Mouse (Mus musculus): ENCODE data around the gene Arl14. TPM values are rescaled to one million over a fixed set of nuclear protein-coding genes. Genes with fewer than 3 reads are reported as not detected.
"Not testable (repeated sequence)": the region's sequence is repeated elsewhere in the genome, so short reads cannot be mapped to it uniquely, and the experiment has no call there.

Arl14 gene
- total and polyA plus RNA-seq, 2 experiments from 2014 or later = not detected

DNA sequence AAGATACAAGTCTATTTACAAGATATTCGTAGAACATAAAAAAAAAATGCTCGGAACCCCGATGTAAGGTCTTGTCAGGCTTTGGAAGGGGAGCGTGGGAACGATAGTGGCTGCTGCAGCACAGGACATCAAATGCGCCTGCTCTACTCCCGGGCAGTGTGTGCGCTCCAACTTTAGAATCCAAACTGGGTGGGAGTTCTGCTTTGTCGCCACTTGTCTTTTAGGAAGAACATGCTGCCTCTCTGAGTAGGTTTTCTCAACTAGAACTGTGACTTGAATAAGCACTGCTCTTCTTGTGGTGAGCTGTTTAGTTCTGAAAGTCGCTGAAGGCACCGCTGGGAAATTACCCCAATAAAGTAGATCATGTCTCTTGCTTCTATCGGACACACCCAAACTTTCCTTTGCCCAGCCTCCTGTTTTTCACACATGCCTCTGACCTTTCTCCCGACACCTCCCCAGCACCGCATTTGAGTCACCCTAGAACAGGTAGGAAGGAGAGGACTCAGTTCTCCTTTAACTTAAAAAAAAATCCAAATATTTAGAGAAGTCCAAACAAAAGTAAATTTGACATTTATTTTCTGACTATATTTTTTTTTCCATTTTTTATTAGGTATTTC lies 9.4 kb downstream of the Arl14 start:
- ATAC-seq (no peak), DNase-seq (no peak)
- Histone ChIP-seq H3K36me3 (ENCODE audit: insufficient read depth) (no peaks in the 10 kb centered on the region), H3K9ac (no peak overlapping the region), H3K4me3 (ENCODE audit: low read depth, low read length) (no peak overlapping the region), H3K4me1 (ENCODE audit: insufficient read depth) (no peaks in the 10 kb centered on the region), H3K9me3 (ENCODE audit: low read length) (no peaks in the 10 kb centered on the region), H3K4me2 (ENCODE audit: low read depth) (no peak overlapping the region), H3K27ac (ENCODE audit: low read depth, low read length) (no peak overlapping the region), H3K27me3 (ENCODE audit: insufficient read depth, low read length) (no peaks in the 10 kb centered on the region)
- 94% methylated on average over 14 of the region's 14 CpGs for WGBS
- TF ChIP-seq CTCF (IDR thresholded peaks at IDR 0.05; ENCODE audit: low read depth) = no peak

DNA sequence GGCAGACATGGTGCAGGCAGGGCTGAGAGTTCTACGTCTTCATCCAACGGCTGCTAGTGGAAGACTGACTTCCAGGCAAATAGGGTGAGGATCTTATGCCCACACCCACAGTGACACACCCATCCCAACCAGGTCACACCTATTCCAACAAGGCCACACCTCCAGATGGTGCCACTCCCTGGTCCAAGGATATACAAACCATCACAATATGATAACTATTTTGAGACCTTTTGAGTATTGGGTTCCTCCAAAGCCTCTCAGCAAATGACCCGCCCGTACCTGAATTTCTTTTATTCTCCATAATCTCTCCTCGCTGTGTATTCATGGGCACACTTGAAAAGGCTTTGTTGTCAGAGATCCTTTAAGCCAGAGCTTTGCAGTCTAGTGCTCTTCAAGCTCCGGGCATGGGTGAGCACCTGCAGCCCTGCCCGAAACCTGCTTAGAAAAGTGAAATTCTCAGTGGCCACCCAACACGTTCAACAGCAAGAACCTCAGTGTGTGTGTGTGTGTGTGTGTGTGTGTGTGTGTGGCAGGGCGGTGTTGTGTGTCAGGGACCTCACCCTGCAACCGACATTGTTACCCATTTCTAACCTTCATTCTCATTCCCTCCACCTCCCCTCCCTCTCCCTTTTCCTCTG lies 11.5 kb downstream of the Arl14 start:
- not testable (repeated sequence) for H3K4me3 ChIP-seq (ENCODE audit: low read depth, low read length); H3K27me3 ChIP-seq (ENCODE audit: insufficient read depth, low read length); H3K9me3 ChIP-seq (ENCODE audit: low read length); ATAC-seq; H3K4me1 ChIP-seq (ENCODE audit: insufficient read depth); H3K27ac ChIP-seq (ENCODE audit: low read depth, low read length); H3K36me3 ChIP-seq (ENCODE audit: insufficient read depth); H3K4me2 ChIP-seq (ENCODE audit: low read depth); DNase-seq; H3K9ac ChIP-seq
- WGBS = 83% methylated on average over 10 of the region's 10 CpGs

DNA sequence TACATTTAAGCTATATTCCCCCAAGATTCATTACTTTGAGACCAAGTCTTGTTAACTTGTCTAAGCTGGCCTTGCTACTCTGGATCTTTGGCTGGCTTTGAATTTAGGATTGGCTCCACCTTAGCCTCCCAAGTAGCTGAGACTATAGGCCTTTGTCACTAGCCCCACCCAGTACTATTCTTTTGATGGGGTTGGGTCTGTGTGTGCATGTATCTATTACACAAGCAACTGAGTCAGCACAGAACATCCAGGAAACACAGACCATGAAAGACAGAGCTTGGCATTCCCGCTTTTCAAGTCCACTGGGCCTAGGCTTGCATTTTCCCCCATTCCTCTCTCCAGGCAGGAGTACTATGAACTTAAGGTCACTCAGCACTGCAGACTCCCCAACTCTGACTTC lies 12.3 kb downstream of the Arl14 start:
- no peaks in the 10 kb centered on the region for H3K9me3 ChIP-seq (ENCODE audit: low read length)
- DNase-seq = no peak
- no peaks in the 10 kb centered on the region for H3K4me1 ChIP-seq (ENCODE audit: insufficient read depth)
- H3K27ac ChIP-seq (ENCODE audit: low read depth, low read length) = no peak overlapping the region
- ATAC-seq = no peak
- H3K27me3 ChIP-seq (ENCODE audit: insufficient read depth, low read length) = no peaks in the 10 kb centered on the region
- H3K36me3 ChIP-seq (ENCODE audit: insufficient read depth) = no peaks in the 10 kb centered on the region
- H3K4me3 ChIP-seq (ENCODE audit: low read depth, low read length) = no peak overlapping the region
- no peak for TF ChIP-seq CTCF (IDR thresholded peaks at IDR 0.05; ENCODE audit: low read depth)
- no peak overlapping the region for H3K9ac ChIP-seq
- WGBS = 100% methylated on average over 1 of the region's 1 CpGs
- H3K4me2 ChIP-seq (ENCODE audit: low read depth) = no peak overlapping the region

DNA sequence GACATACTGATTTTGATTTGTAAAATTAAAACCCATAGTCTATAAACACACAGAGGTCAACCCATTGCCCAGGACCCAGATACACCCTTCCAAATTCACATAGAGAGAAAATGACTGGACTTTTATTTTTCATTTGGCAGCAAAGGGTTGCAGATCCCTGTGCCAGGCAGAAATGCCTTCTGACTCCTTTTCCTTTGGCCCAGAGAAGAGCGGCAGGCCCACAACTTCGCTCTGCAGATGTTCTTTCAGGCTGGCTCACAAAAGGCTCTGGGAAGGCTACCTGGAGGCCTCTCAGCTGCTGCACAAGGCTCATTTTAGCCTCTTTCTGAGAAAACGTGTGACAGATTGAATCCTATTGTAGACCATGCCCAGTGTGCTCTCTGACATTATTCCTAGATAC lies 13.6 kb downstream of the Arl14 start:
- H3K27ac ChIP-seq (ENCODE audit: low read depth, low read length) = no peak overlapping the region
- TF ChIP-seq CTCF (IDR thresholded peaks at IDR 0.05; ENCODE audit: low read depth) = no peak
- H3K9me3 ChIP-seq (ENCODE audit: low read length) = no peaks in the 10 kb centered on the region
- H3K36me3 ChIP-seq (ENCODE audit: insufficient read depth) = no peaks in the 10 kb centered on the region
- DNase-seq = no peak
- no peaks in the 10 kb centered on the region for H3K4me1 ChIP-seq (ENCODE audit: insufficient read depth)
- H3K4me3 ChIP-seq (ENCODE audit: low read depth, low read length) = no peak overlapping the region
- 62% methylated on average over 3 of the region's 3 CpGs for WGBS
- H3K9ac ChIP-seq = no peak overlapping the region
- no peak for ATAC-seq
- no peak overlapping the region for H3K4me2 ChIP-seq (ENCODE audit: low read depth)
- no peaks in the 10 kb centered on the region for H3K27me3 ChIP-seq (ENCODE audit: insufficient read depth, low read length)

DNA sequence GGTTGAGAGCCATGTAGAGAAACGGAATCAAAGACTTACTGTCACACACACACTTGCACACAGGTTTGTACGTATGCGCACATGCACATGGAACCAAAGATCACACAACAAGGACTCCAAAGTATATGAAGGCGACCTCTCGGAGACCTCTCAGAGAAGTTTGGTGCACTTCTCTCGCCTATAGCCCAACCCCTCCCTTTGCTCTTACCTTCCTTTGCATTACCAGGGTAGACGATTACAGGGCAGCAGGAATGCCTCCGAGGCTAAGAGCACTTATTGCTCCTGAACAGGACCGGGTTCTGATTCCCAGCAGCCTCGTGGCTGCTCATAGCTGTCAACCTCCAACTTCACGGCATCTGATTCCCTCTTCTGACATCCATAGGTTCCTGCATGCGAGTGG lies 14.3 kb downstream of the Arl14 start:
- TF ChIP-seq CTCF (IDR thresholded peaks at IDR 0.05; ENCODE audit: low read depth) = no peak
- H3K36me3 ChIP-seq (ENCODE audit: insufficient read depth) = no peaks in the 10 kb centered on the region
- ATAC-seq (no peak), DNase-seq (no peak)
- H3K9me3 ChIP-seq (ENCODE audit: low read length) = no peaks in the 10 kb centered on the region
- no peaks in the 10 kb centered on the region for H3K4me1 ChIP-seq (ENCODE audit: insufficient read depth)
- H3K4me3 ChIP-seq (ENCODE audit: low read depth, low read length) = no peak overlapping the region
- H3K9ac ChIP-seq = no peak overlapping the region
- H3K4me2 ChIP-seq (ENCODE audit: low read depth) = no peak overlapping the region
- H3K27me3 ChIP-seq (ENCODE audit: insufficient read depth, low read length) = no peaks in the 10 kb centered on the region
- H3K27ac ChIP-seq (ENCODE audit: low read depth, low read length) = no peak overlapping the region
- 86% methylated on average over 12 of the region's 12 CpGs for WGBS

DNA sequence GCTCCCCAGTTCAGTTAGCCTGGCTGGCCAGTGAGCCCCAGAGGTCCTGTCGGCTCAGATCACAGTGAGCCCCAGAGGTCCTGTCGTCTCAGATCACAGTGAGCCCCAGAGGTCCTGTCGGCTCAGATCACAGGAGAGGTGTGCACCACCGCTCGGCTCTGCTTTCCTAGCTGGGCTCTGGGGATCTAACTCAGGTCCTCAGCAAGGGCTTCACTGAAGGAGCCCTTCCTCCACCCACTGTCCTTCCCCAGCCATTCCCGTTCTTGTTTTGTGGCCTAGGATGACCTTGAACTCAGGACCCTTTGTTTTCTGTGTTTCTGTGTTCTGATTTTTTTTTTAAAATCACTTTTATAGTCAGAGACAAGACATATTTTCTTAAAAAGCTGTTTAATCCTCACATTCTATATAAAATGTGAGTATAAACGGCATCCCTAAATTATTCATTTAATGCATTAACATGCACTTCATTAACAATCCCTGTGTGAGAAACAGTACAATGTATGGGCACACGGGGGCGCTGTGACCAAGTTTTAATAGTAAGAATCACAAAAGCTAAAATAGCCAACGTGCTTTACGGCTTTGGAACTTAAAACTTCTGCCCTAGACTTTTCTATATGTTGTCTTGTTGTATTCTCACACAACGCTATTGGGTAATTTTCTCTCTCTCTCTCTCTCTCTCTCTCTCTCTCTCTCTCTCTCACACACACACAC lies 16.1 kb downstream of the Arl14 start:
- ATAC-seq = peak; percentile 40; the same call in 1 of the 2 replicates
- Histone ChIP-seq H3K27ac (ENCODE audit: low read depth, low read length) (no peak overlapping the region), H3K9ac (no peak overlapping the region), H3K9me3 (ENCODE audit: low read length) (no peaks in the 10 kb centered on the region), H3K4me1 (ENCODE audit: insufficient read depth) (no peaks in the 10 kb centered on the region), H3K4me3 (ENCODE audit: low read depth, low read length) (no peak overlapping the region), H3K36me3 (ENCODE audit: insufficient read depth) (no peaks in the 10 kb centered on the region), H3K4me2 (ENCODE audit: low read depth) (no peak overlapping the region), H3K27me3 (ENCODE audit: insufficient read depth, low read length) (no peaks in the 10 kb centered on the region)
- TF ChIP-seq CTCF (IDR thresholded peaks at IDR 0.05; ENCODE audit: low read depth) = peak; percentile 80
- 44% methylated on average over 12 of the region's 12 CpGs for WGBS
- DNase-seq = peak; percentile 85

DNA sequence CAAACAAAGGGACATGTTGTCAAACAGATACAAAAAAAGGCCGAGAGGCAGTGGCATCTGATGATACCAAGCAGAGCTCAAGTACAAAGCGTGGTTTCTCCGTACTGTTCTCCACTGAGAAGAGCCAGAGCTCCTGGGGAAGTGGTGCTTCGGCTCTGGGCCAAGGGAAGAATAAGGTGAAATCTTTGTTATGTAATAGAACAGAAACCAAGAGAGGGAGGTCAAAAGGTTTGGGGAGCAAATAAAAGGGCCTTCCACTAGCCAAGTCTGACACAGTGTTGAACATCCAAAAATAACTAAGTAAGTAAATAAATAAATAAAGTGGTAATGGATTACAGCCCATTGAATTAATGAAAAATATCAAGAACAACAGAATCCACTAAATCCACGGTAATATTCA lies 17.0 kb downstream of the Arl14 start:
- Histone ChIP-seq H3K9ac (no peak overlapping the region), H3K27me3 (ENCODE audit: insufficient read depth, low read length) (no peaks in the 10 kb centered on the region), H3K9me3 (ENCODE audit: low read length) (no peaks in the 10 kb centered on the region), H3K4me2 (ENCODE audit: low read depth) (no peak overlapping the region), H3K4me3 (ENCODE audit: low read depth, low read length) (no peak overlapping the region), H3K36me3 (ENCODE audit: insufficient read depth) (no peaks in the 10 kb centered on the region), H3K4me1 (ENCODE audit: insufficient read depth) (no peaks in the 10 kb centered on the region), H3K27ac (ENCODE audit: low read depth, low read length) (no peak overlapping the region)
- WGBS = 75% methylated on average over 5 of the region's 5 CpGs
- DNase-seq (no peak), ATAC-seq (no peak)
- TF ChIP-seq CTCF (IDR thresholded peaks at IDR 0.05; ENCODE audit: low read depth) = no peak
